Mouse (Mus musculus) forebrain, embryonic 13.5 days (tissue): ENCODE measurements at regions not wholly inside any gene's neighbourhood (a gene's known extent, or its start where the extent isn't known, plus 50 kb on each side); places are given as distances from the start of the nearest gene placed in this dataset.

Experiments used
- ATAC-seq: fragments of 200-750 bp; cut with Nextera tagmentation; 2 replicates; pipeline ENCODE4 v1.8.0; 2017
- H3K27ac ChIP-seq: fragments of 300-500 bp; sonication (generic); 2 replicates; pipeline ENCODE4 v1.5.1; 2015; ENCODE audit warnings: inconsistent platforms, mild to moderate bottlenecking, moderate library complexity
- H3K27me3 ChIP-seq: fragments of 300-500 bp; sonication (generic); 2 replicates; pipeline ENCODE4 v1.6.1; 2015; ENCODE audit warnings: mild to moderate bottlenecking, inconsistent platforms
- H3K36me3 ChIP-seq: fragments of 300-500 bp; sonication (generic); 2 replicates; pipeline ENCODE4 v1.6.1; 2015; ENCODE audit warnings: mild to moderate bottlenecking, inconsistent platforms; ENCODE audit not compliant: poor library complexity, severe bottlenecking
- H3K4me1 ChIP-seq: fragments of 300-500 bp; sonication (generic); 2 replicates; pipeline ENCODE4 v1.6.1; 2015; ENCODE audit warnings: inconsistent platforms
- H3K4me2 ChIP-seq: fragments of 300-500 bp; sonication (generic); 2 replicates; pipeline ENCODE4 v1.6.1; 2015; ENCODE audit warnings: inconsistent platforms, mild to moderate bottlenecking, moderate library complexity
- H3K4me3 ChIP-seq: fragments of 300-500 bp; sonication (generic); 2 replicates; pipeline ENCODE4 v1.5.1; 2015; ENCODE audit warnings: mild to moderate bottlenecking, inconsistent platforms
- H3K9ac ChIP-seq: fragments of 300-500 bp; sonication (generic); 2 replicates; pipeline ENCODE4 v1.6.1; 2015; ENCODE audit warnings: mild to moderate bottlenecking, inconsistent platforms
- H3K9me3 ChIP-seq: fragments of 300-500 bp; sonication (generic); replicated peaks from 2 replicates; pipeline ENCODE4 v1.6.1; 2016; ENCODE audit warnings: inconsistent platforms
- whole genome bisulfite sequencing: fragments of 180-500 bp; shearing (Covaris S2); methylation state at CpG from one replicate; pipeline ENCODE4 v1.1.7; 2015; 5-methylcytosine and 5-hydroxymethylcytosine counted together

DNA sequence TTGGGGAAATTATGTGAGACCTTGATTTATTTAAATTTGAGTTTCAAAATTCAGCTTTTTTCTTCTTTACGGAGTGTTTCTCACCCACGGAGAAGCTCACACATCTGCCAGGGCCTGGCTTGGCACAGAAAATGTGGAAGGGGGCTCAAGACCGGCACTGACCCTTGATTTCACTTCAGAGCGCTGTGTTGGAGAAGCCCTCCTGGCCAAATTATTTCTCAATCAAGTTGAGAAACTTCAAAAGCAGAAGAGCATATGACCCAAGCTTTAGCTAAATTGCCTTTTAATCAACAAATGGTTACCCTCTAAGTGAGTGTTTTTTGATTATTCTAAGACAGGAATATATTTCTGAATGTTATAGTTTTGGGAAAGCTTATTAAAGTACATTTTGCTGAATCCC, 197.2 kb upstream of the Rgmb start:
- Histone ChIP-seq H3K36me3 (no peaks in the 10 kb centered on the region), H3K4me2 (no peak overlapping the region), H3K9me3 (no peaks in the 10 kb centered on the region), H3K9ac (no peak overlapping the region), H3K27ac (no peak overlapping the region), H3K27me3 (no peaks in the 10 kb centered on the region), H3K4me1 (no peaks in the 10 kb centered on the region), H3K4me3 (no peak overlapping the region)
- 84% methylated on average over 4 of the region's 4 CpGs for WGBS
- no peak for ATAC-seq

DNA sequence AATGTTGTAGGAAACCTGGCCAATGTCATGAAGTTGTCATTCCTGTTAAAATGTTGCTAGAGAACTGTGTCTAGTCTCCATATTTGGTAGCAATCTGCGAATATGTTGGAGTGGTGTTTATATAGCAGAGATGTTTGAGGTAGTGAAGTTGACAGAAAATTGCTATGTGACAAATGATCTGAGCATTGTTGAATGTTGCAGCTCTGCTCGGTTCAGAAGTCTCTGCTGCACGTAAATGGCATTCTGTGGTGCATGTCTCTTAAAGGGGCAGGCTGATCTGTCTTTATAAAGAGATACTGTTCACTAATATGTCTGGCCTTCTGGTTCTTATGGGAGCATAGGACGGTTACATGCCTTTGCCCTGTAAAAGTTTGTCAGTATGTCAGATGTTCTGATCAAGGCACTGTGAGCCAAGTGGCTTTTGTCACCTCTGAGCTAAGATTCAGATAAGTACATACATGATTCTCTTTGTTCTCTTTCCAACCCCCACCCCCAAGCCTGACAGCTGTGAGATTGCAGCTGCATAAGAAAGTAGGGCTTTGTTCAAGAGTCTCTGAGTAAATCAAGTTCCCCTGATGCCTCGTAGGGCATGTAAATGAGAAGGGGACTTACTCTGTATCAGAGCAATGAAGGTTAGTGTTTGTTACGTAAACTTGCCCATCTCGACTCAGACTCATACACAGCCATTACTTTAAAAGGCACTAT, 174.2 kb upstream of the Rgmb start:
- Histone ChIP-seq H3K9ac (no peak overlapping the region), H3K4me1 (peaks cover 7% of the 10 kb centered on the region; the same call in 1 of the 2 replicates), H3K36me3 (no peaks in the 10 kb centered on the region), H3K27ac (peak overlapping the region; percentile 66), H3K4me3 (no peak overlapping the region), H3K27me3 (no peaks in the 10 kb centered on the region), H3K4me2 (no peak overlapping the region), H3K9me3 (no peaks in the 10 kb centered on the region)
- WGBS: 33% methylated on average over 7 of the region's 7 CpGs
- ATAC-seq: peak; percentile 92

DNA sequence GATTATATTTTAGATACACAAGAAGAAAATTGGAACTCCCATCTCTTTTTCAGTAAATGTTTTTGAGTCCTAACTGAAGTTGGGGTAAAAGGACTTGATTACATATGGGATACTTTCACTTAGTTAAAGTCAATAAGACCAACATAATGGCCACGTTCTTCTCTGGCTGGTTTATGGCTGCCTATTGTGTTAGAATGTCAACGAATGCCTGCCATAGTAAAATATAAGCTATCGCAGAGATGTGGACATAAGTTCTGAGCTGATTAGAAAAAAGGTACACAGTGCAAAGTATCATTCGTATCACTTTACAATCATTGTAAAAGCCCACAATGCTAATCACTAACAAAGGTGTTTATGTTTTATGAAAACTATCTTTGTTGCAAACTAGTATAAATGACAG, 173.2 kb upstream of the Rgmb start:
- 85% methylated on average over 4 of the region's 4 CpGs for WGBS
- peaks cover 7% of the 10 kb centered on the region; the same call in 1 of the 2 replicates for H3K4me1 ChIP-seq
- no peak overlapping the region for H3K9ac ChIP-seq
- no peak overlapping the region for H3K4me3 ChIP-seq
- H3K4me2 ChIP-seq: no peak overlapping the region
- H3K27ac ChIP-seq: no peak overlapping the region
- no peaks in the 10 kb centered on the region for H3K36me3 ChIP-seq
- no peaks in the 10 kb centered on the region for H3K27me3 ChIP-seq
- no peaks in the 10 kb centered on the region for H3K9me3 ChIP-seq
- no peak for ATAC-seq

DNA sequence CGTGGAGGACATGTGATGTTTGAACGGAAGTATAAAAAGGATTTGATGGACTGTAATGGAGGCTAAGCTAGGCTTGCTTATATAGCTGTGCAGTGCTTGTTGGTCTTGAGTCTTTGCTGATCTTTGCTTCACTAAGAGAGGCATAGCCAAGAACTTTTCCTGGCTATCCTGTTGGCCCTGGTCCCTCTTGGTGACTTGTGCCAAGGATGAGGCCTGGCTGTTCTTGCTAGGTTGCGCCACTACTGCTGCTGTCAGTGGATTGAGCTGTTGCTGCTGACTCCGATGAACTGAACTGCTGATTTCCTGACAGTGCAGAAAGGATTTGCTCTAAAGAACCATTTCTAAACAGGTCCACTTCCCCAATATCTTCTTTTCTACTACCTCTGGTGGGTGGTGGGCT, 167.9 kb upstream of the Rgmb start:
- no peak overlapping the region for H3K4me2 ChIP-seq
- H3K9ac ChIP-seq: no peak overlapping the region
- H3K4me1 ChIP-seq: peaks cover 10% of the 10 kb centered on the region
- no peaks in the 10 kb centered on the region for H3K27me3 ChIP-seq
- ATAC-seq: no peak
- H3K9me3 ChIP-seq: peaks cover 7% of the 10 kb centered on the region; the same call in 1 of the 2 replicates
- 97% methylated on average over 4 of the region's 4 CpGs for WGBS
- no peak overlapping the region for H3K4me3 ChIP-seq
- no peak overlapping the region for H3K27ac ChIP-seq
- H3K36me3 ChIP-seq: no peaks in the 10 kb centered on the region

DNA sequence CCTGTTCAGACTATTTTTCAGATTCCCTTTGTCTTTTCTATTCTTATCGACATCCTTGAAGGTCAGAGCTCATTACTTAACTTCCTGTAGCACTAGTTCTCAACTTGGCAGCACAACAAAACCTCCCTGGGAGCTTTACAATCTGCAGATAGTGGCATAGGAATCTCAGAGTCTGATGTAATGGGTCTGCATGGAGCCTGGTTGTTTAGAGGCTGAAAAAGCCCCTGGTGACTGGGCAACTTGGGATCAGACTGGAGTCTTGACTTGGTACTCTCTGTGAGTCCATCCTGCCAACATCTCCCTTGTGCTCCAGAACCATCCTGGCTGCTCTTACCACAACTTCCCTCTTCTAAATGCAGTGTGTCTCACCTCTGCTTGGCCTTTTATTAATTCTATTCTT, 166.4 kb upstream of the Rgmb start:
- WGBS: 29% methylated on average over 1 of the region's 1 CpGs
- no peak overlapping the region for H3K4me2 ChIP-seq
- peaks cover 20% of the 10 kb centered on the region for H3K4me1 ChIP-seq
- H3K4me3 ChIP-seq: no peak overlapping the region
- peaks cover 7% of the 10 kb centered on the region; the same call in 1 of the 2 replicates for H3K9me3 ChIP-seq
- no peak overlapping the region for H3K9ac ChIP-seq
- no peaks in the 10 kb centered on the region for H3K36me3 ChIP-seq
- no peaks in the 10 kb centered on the region for H3K27me3 ChIP-seq
- no peak overlapping the region for H3K27ac ChIP-seq
- ATAC-seq: no peak

DNA sequence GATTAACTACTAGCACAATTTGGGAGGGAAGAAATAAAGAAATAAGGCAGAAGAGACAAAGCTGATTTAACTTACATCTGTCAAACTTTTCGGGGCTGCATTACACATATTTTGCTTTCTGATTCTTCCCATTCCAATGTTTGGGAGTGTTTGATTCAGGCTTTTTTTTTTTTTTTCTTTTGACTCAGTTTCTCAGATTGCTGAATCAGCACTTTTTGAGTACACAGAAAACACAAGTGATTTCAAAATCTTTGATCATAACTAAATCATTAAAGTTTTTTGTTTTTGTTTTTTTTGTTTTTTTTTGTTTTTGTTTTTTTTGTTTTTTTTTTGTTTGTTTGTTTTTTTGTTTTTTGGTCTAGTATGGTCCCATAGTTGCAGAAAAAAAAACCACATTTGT, 164.7 kb upstream of the Rgmb start:
- WGBS: 100% methylated on average over 1 of the region's 1 CpGs
- Histone ChIP-seq H3K4me1 (peaks cover 36% of the 10 kb centered on the region), H3K36me3 (no peaks in the 10 kb centered on the region), H3K4me2 (no peak overlapping the region), H3K27me3 (no peaks in the 10 kb centered on the region), H3K27ac (no peak overlapping the region), H3K9me3 (peaks cover 7% of the 10 kb centered on the region; the same call in 1 of the 2 replicates), H3K9ac (no peak overlapping the region), H3K4me3 (no peak overlapping the region)
- no peak for ATAC-seq

DNA sequence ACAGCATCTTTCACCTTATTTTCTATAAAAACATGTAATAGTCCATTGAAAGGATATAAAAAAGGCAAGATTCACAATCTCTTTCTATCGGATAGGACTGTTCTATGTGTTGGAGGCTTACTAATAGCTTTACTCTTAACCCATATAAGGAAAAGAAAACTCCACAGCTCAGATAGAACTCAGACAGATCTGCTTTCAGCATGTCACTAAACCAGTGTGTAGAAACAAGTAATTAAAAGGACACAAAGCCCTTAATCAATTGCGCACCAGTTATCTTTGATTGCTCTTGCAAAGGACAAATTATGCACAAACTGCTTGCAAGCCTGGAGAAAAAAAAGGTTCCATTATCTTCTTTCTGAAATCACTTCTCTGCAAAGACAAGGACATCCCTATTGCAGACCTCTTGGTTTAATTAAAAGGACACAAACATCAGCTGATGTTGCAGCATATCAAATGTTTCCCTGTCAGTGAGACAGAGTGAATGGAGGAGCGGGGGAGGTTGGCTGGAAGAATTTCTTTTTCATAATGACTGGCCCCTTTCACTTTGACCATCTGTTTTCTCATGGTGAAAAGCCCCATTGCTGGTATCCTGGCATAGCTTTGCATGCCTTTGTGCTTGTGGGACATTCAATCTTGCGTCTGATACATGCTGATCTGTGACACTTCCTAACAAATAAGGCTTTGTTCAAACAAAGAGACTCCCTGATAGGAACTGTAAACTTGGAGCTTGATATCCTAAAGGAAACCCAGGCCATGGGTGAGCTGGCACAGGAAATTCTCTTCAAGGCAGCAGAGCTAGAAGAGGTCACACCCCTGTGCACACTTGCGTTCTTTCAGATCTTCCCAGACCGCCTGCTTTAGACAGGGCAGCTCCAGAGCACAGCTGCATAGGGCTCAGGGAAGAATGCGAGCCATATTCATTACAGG, 162.8 kb upstream of the Rgmb start:
- H3K4me3 ChIP-seq: no peak overlapping the region
- H3K4me1 ChIP-seq: peaks cover 48% of the 10 kb centered on the region
- no peaks in the 10 kb centered on the region for H3K27me3 ChIP-seq
- H3K9ac ChIP-seq: peak overlapping the region; percentile 45; the same call in 1 of the 2 replicates
- H3K9me3 ChIP-seq: peaks cover 4% of the 10 kb centered on the region; the same call in 1 of the 2 replicates
- no peaks in the 10 kb centered on the region for H3K36me3 ChIP-seq
- 5% methylated on average over 7 of the region's 7 CpGs for WGBS
- peak overlapping the region; percentile 86 for H3K27ac ChIP-seq
- peak; percentile 81 for ATAC-seq
- H3K4me2 ChIP-seq: peak overlapping the region; percentile 16; the same call in 1 of the 2 replicates

DNA sequence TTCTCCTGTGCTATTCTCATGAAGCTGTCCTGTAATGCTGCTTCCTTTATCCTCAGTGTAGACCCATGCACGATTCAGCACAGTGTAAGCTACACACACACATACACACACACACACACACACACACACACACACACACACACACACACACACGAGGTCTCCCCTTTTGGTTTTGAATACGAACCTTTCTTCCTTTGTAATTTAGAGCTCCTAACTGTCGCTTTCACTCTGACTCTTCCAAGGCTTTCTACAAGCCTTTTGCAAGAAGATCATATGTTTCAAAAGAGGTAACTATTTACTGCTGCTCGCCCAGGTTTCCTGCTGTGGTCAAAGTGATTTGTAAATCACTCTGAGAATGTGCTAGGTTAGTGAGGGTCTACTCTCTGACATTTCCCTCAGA, 161.1 kb upstream of the Rgmb start:
- Histone ChIP-seq H3K9me3 (no peaks in the 10 kb centered on the region), H3K4me2 (no peak overlapping the region), H3K4me3 (no peak overlapping the region), H3K27ac (no peak overlapping the region), H3K36me3 (no peaks in the 10 kb centered on the region), H3K4me1 (peaks cover 48% of the 10 kb centered on the region), H3K9ac (no peak overlapping the region), H3K27me3 (no peaks in the 10 kb centered on the region)
- 44% methylated on average over 5 of the region's 5 CpGs for WGBS
- ATAC-seq: no peak

DNA sequence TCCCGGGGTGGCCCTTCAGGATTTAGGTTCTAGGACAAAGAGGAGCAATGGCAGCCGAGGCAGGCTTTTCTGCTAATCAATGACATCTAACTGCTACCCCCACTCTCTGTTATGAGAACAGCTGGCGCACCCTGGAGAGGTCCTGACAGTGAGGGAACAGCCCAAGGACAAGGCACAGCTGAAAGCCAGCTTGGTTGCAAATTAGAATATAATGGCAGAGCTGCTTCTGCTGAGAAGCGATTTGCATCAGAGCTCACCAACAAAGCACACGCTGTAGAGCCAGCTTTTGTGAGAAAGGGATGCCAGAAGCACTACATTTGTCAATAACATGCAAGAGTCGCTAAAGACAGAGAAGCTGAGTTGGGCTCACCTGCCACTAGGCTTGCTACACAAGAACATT, 159.5 kb upstream of the Rgmb start:
- H3K36me3 ChIP-seq: no peaks in the 10 kb centered on the region
- 3% methylated on average over 6 of the region's 6 CpGs for WGBS
- peaks cover 48% of the 10 kb centered on the region for H3K4me1 ChIP-seq
- H3K27ac ChIP-seq: peak overlapping the region; percentile 79
- peak; percentile 79 for ATAC-seq
- no peak overlapping the region for H3K9ac ChIP-seq
- no peak overlapping the region for H3K4me3 ChIP-seq
- no peaks in the 10 kb centered on the region for H3K27me3 ChIP-seq
- peak overlapping the region; percentile 34 for H3K4me2 ChIP-seq
- H3K9me3 ChIP-seq: no peaks in the 10 kb centered on the region

DNA sequence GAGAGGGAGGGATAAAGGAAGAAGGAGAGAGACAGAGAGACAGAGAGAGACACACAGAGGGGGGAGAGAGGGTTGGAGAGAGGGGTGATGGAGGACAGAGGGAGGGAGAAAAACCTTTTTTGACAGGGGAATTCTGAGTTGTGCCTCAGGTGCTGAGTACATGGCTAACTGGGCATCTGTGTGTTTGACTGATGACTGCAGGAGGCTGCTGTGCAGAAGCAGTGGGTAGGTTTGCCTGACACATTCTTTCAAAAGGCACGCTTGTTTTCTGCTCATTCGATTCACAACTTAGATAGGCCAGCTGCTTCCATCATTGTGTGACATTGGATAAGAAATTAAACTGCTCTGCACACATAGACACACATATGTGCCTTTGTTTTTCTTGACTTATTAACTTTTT, 150.7 kb upstream of the Rgmb start:
- Histone ChIP-seq H3K36me3 (no peaks in the 10 kb centered on the region), H3K4me2 (no peak overlapping the region), H3K9ac (no peak overlapping the region), H3K27me3 (no peaks in the 10 kb centered on the region), H3K4me1 (peaks cover 16% of the 10 kb centered on the region), H3K27ac (peak overlapping the region; percentile 19; the same call in 1 of the 2 replicates), H3K4me3 (no peak overlapping the region), H3K9me3 (no peaks in the 10 kb centered on the region)
- 0 out of 2 replicates have a peak, but pooled peaks have one; percentile 19 for ATAC-seq
- WGBS: 36% methylated on average over 2 of the region's 2 CpGs

DNA sequence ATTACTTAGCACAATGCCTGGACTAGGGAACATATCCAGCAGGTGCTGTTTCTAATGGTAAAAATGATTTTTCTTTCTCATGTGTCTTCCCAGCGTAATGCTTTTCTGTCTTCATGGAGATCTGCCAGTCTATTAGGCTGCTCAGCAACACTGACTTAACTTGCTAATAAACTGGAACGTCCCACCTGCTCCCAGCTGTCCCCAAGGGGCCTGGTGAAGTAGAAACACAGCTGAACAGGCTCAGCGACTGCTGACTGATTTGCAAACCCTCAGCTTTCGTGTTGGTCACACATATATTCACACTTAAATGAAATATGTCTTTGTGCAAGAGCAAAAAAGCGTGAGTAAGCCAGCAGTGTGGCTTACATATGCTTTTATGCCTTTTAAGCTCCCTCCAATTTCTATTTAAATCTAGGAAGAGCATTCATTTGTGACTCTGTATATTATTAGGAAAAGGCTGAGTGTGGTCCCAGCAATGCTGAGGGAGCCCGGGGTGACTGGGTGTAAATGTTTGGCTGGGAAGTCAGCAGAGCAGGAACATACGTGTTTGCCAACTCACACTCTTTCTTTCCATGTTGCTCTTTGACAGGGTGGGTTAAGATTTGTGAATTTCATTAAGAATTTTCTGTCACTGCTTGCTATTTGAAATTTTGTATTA, 146.7 kb upstream of the Rgmb start:
- peak overlapping the region; percentile 59 for H3K27ac ChIP-seq
- H3K4me1 ChIP-seq: peaks cover 16% of the 10 kb centered on the region
- no peak overlapping the region for H3K4me2 ChIP-seq
- no peaks in the 10 kb centered on the region for H3K9me3 ChIP-seq
- peak; percentile 92 for ATAC-seq
- no peaks in the 10 kb centered on the region for H3K27me3 ChIP-seq
- no peak overlapping the region for H3K4me3 ChIP-seq
- no peaks in the 10 kb centered on the region for H3K36me3 ChIP-seq
- no peak overlapping the region for H3K9ac ChIP-seq
- 30% methylated on average over 7 of the region's 7 CpGs for WGBS

DNA sequence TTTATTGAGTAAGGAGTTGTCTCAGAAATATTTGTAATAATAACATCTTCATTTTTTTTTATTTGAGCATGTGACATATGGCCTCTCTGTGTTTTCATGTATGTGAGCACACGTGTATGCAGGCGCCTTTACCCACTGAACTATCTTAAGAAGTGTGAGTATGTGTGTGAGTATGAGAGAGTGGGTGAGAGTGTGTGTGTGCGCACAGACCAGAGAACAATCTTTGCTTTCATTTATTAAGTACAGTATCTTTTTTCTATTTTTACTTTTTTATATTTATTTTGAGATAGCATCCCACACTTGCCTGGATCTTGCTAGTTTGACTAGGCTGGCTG, 140.5 kb upstream of the Rgmb start:
- Histone ChIP-seq H3K4me1 (no peaks in the 10 kb centered on the region), H3K27ac (no peak overlapping the region), H3K27me3 (no peaks in the 10 kb centered on the region), H3K4me3 (no peak overlapping the region), H3K4me2 (no peak overlapping the region), H3K9ac (no peak overlapping the region), H3K36me3 (no peaks in the 10 kb centered on the region), H3K9me3 (no peaks in the 10 kb centered on the region)
- ATAC-seq: no peak
- 94% methylated on average over 3 of the region's 3 CpGs for WGBS
